Mouse (Mus musculus) Patski (cell line): ENCODE results near the gene Sh3pxd2b. TPM values are rescaled to one million over a fixed set of nuclear protein-coding genes. Genes with fewer than 3 reads are reported as not detected.

Source experiments
- ATAC-seq: fragments of 100-300 bp; one replicate; pipeline ENCODE4 v1.8.0; 2021
- CTCF ChIA-PET: fragments of 350-600 bp; sonication (Branson Sonifier 250); formaldehyde crosslinking; loops from one replicate; lab custom pipeline; 2022; ENCODE audit warnings: inconsistent platforms; lab: Charles Lee
- POLR2A ChIA-PET: fragments of 350-600 bp; sonication (Branson Sonifier 250); formaldehyde crosslinking; loops from one replicate; lab custom pipeline; 2022; ENCODE audit warnings: antibody characterized with exemption, inconsistent platforms; lab: Charles Lee
- DNase-seq: peaks from one replicate; pipeline ENCODE4 v3.0.0-alpha.2; 2011; ENCODE audit warnings: low read depth, low spot score
- H3K27me3 ChIP-seq: fragments of 371-371 bp; one replicate; pipeline ENCODE4 v1.5.1; 2021
- CTCF ChIP-seq: fragments of 100-300 bp; IDR thresholded peaks from one replicate; pipeline ENCODE4 v1.5.1; 2021
- in situ Hi-C: fragments of 300-500 bp; cut with MboI; formaldehyde crosslinking; loops from 3 replicates; pipeline ENCODE4 v1.11.1; 2018; ENCODE audit warnings: low pct_unique_long_range_greater_than_20kb, mixed read lengths
- polyA plus RNA-seq: library from polyadenylated mRNA; unstranded; gene quantifications from one replicate; pipeline ENCODE4 v1.2.3, GENCODE M21; 2021

Gene Sh3pxd2b
- polyA plus RNA-seq, 1 experiment from 2014 or later: 38.4 TPM

DNA sequence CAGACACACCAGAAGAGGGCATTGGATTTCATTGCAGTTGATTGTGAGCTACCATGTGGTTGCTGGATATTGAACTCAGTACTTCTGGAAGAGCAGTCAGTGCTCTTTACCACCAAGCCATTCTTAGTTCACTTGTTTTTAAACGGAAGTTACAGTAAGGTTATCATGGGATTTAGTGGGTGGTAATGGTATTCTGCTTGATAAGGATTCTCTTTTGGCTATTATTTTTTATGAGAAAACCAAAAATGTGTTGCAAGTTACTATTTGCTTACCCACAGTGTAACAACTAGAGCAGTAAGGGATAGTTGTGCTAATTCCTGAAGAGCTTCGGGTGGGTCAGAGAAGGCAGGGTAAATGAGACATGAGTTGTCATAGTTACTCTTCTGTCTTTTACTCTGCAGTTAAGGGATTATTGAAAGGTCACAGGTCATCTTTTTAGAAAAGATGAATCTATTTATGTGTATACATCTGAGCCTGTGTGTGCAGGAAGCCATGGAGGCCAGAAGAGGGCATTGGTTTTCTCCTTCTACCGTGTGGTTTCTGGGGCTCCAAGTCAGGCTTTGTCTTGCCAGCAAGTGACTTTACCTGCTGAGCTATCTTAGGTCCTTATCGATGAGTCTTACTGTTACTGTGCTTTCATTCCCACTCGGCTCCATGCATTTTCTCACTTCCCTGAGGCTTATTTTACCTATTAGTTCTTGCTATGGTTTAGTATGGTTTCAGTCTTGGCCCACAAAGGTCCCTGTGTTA, 128.0 kb downstream of the Sh3pxd2b start:
- ChIA-PET CTCF (interaction anchor here (1.1 to 1.4 kb wide), 3 partner anchors 10 to 16 kb away, joined by 3 to 4 read pairs (median 3); no protein-coding TSS in a partner anchor), POLR2A (no interaction called here)
- no peak for DNase-seq
- in situ Hi-C loops: no loop called here
- H3K27me3 ChIP-seq: no peaks in the 10 kb centered on the region
- no peak for ATAC-seq
- no peak for TF ChIP-seq CTCF

Other genes starting within 250 kb of the Sh3pxd2b start
- not detected for gene Il9r, start 147.5 kb upstream of the Sh3pxd2b start, polyA plus RNA-seq
- gene Snrnp25, start 142.4 kb upstream of the Sh3pxd2b start, polyA plus RNA-seq: 32.0 TPM
- gene Rhbdf1, start 125.5 kb upstream of the Sh3pxd2b start, polyA plus RNA-seq: 50.8 TPM
- 26.3 TPM for gene Mpg, start 121.3 kb upstream of the Sh3pxd2b start, polyA plus RNA-seq
- gene Nprl3, start 80.1 kb upstream of the Sh3pxd2b start, polyA plus RNA-seq: 46.7 TPM
- gene Hba-x, start 71.4 kb upstream of the Sh3pxd2b start, polyA plus RNA-seq: not detected
- not detected for gene Hba-a1, start 64.3 kb upstream of the Sh3pxd2b start, polyA plus RNA-seq
- not detected for gene Hbq1b, start 60.9 kb upstream of the Sh3pxd2b start, polyA plus RNA-seq
- not detected for gene Hba-a2, start 51.3 kb upstream of the Sh3pxd2b start, polyA plus RNA-seq
- not detected for gene Hbq1a, start 47.8 kb upstream of the Sh3pxd2b start, polyA plus RNA-seq
- gene Ubtd2, start 107.5 kb downstream of the Sh3pxd2b start, polyA plus RNA-seq: 22.4 TPM
- 1.9 TPM for gene Efcab9, start 184.3 kb downstream of the Sh3pxd2b start, polyA plus RNA-seq
- gene Stk10, start 185.5 kb downstream of the Sh3pxd2b start, polyA plus RNA-seq: 18.1 TPM